Mouse (Mus musculus) limb, embryonic 15.5 days (tissue): ENCODE data around the gene Myef2. TPM values are rescaled to one million over a fixed set of nuclear protein-coding genes. Genes with fewer than 3 reads are reported as not detected.

Source experiments
- ATAC-seq: fragments of 200-750 bp; cut with Nextera tagmentation; 2 replicates; pipeline ENCODE4 v1.8.0; 2017; ENCODE audit warnings: low read depth, moderate TSS enrichment; ENCODE audit not compliant: insufficient number of reproducible peaks, low FRiP score, low TSS enrichment
- H3K27ac ChIP-seq: fragments of 300-500 bp; sonication (generic); 2 replicates; pipeline ENCODE4 v1.5.1; 2015; ENCODE audit warnings: moderate library complexity, mild to moderate bottlenecking, inconsistent platforms
- H3K27me3 ChIP-seq: fragments of 300-500 bp; sonication (generic); 2 replicates; pipeline ENCODE4 v1.6.1; 2015; ENCODE audit warnings: inconsistent platforms
- H3K36me3 ChIP-seq: fragments of 300-500 bp; sonication (generic); 2 replicates; pipeline ENCODE4 v1.6.1; 2015; ENCODE audit warnings: inconsistent platforms
- H3K4me1 ChIP-seq: fragments of 300-500 bp; sonication (generic); 2 replicates; pipeline ENCODE4 v1.6.1; 2015; ENCODE audit warnings: inconsistent platforms
- H3K4me2 ChIP-seq: fragments of 300-500 bp; sonication (generic); 2 replicates; pipeline ENCODE4 v1.6.1; 2015; ENCODE audit warnings: mild to moderate bottlenecking, inconsistent platforms
- H3K4me3 ChIP-seq: fragments of 300-500 bp; sonication (generic); 2 replicates; pipeline ENCODE4 v1.5.1; 2015; ENCODE audit warnings: mild to moderate bottlenecking, inconsistent platforms
- H3K9ac ChIP-seq: fragments of 300-500 bp; sonication (generic); 2 replicates; pipeline ENCODE4 v1.6.1; 2015; ENCODE audit warnings: inconsistent platforms
- H3K9me3 ChIP-seq: fragments of 300-500 bp; sonication (generic); 2 replicates; pipeline ENCODE4 v1.6.1; 2016; ENCODE audit warnings: inconsistent platforms
- WGBS: fragments of 180-500 bp; shearing (Covaris S2); methylation state at CpG from one replicate; pipeline ENCODE4 v1.1.7; 2015; 5-methylcytosine and 5-hydroxymethylcytosine counted together
- polyA plus RNA-seq: library from polyadenylated mRNA; unstranded; fragments of >200 nt; fragmentation: Nextera tagmentation; extraction: Ambion mirVana; gene quantifications from 2 replicates; pipeline ENCODE4 v1.2.1, GENCODE M21; 2015

Gene Myef2
- 72.4 and 80.6 TPM in 2 replicates for polyA plus RNA-seq

DNA sequence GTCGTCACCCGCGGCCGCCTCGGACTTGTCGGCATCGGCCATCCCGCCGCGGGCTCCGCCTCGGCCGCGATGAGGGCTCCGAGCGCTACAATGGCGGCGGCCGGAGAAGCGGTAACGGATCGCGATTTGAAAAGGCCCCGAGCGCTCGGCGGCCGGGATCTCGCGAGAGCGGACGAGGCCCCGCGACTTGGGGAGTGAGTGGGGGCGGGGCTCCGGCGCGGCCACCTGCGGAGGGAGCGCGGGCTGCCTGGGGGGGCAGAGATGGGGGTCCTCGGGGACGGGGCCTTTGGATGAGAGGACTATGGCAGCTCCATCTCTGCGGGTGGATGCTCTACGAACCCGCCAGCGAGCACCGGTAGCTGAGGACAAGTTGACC is at the start of gene Myef2:
Gene Myef2 (minus strand): TSS at position 185 of the 376 bp plus-strand sequence.
- under 1% methylated on average over 34 of the region's 48 CpGs for WGBS
- no peaks in the 10 kb centered on the region for H3K36me3 ChIP-seq
- H3K4me3 ChIP-seq = peak within 1 kb of the TSS; percentile 71
- H3K27ac ChIP-seq = peak within 1 kb of the TSS; percentile 93
- H3K9ac ChIP-seq = peak within 1 kb of the TSS; percentile 95
- peaks cover 6% of the 10 kb centered on the region; the same call in 1 of the 2 replicates for H3K4me1 ChIP-seq
- H3K4me2 ChIP-seq = peak within 1 kb of the TSS; percentile 51
- no peaks in the 10 kb centered on the region for H3K9me3 ChIP-seq
- 0 out of 2 replicates have a peak, but pooled peaks cover 6% of the 10 kb centered on the region for H3K27me3 ChIP-seq
- peak; percentile 66; the same call in 1 of the 2 replicates for ATAC-seq

DNA sequence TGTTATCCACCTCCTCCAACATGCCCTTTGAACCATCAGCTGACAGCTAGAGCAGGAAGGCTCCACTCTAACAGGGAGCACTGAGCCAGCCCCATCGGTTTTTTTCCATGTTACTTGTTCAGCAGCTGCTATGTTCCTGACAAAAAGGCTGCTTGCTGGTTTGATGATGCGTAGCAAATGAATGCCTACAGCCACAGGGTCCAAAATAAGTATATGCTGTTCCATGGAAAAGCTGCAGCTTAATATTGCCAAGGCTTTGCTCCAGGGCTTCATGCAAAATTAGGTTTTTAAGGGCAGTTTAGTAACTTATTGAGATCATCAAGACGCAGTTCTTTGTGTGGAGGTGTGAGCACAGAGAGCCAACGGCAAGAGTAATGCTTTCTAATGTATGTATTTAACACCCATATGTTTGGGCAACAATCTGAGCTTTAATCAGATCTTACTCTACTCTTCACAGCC is 38.6 kb upstream of the Myef2 start:
- Histone ChIP-seq H3K9me3 (no peaks in the 10 kb centered on the region), H3K36me3 (no peaks in the 10 kb centered on the region), H3K4me2 (no peak overlapping the region), H3K27ac (no peak overlapping the region), H3K4me1 (no peaks in the 10 kb centered on the region), H3K9ac (no peak overlapping the region), H3K4me3 (no peak overlapping the region), H3K27me3 (no peaks in the 10 kb centered on the region)
- 70% methylated on average over 4 of the region's 4 CpGs for WGBS
- ATAC-seq = no peak

GRCm38 (mm10) chr2:125155504-125155903 is 32.0 kb upstream of the Myef2 start:
- WGBS = 5% methylated on average over 2 of the region's 2 CpGs
- Histone ChIP-seq H3K4me3 (no peak overlapping the region), H3K9ac (no peak overlapping the region), H3K9me3 (no peaks in the 10 kb centered on the region), H3K4me1 (no peaks in the 10 kb centered on the region), H3K27ac (no peak overlapping the region), H3K4me2 (no peak overlapping the region), H3K27me3 (no peaks in the 10 kb centered on the region), H3K36me3 (no peaks in the 10 kb centered on the region)
- no peak for ATAC-seq

GRCm38 (mm10) chr2:125154294-125154693 is 30.8 kb upstream of the Myef2 start:
- 79% methylated on average over 9 of the region's 9 CpGs for WGBS
- Histone ChIP-seq H3K36me3 (no peaks in the 10 kb centered on the region), H3K4me2 (no peak overlapping the region), H3K4me1 (no peaks in the 10 kb centered on the region), H3K27me3 (no peaks in the 10 kb centered on the region), H3K27ac (no peak overlapping the region), H3K4me3 (no peak overlapping the region), H3K9me3 (no peaks in the 10 kb centered on the region), H3K9ac (no peak overlapping the region)
- ATAC-seq = no peak

DNA sequence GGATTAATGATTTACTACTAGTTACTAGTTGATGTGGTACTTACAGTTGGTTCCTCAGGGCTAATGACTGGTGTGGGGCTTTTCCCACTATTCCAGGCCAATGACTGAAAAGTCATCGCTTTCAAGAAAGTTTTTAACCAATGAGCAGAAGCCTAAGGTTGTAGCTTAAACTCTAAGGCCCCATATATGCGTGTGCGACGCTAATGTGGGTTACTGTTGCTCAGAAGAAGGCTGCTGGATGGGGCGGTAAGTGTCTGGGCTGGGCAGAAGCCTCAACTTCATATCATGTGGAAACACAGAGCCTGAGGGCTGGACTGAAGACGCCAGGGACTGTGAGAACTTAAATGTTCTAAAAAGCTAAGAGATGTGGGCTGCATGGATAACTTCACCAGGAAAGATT is 28.9 kb upstream of the Myef2 start, which contains the start of gene Slc12a1:
Gene Slc12a1 (plus strand): TSS at position 118 of the 400 bp plus-strand sequence.
- WGBS = 84% methylated on average over 6 of the region's 6 CpGs
- Histone ChIP-seq H3K4me2 (no peak within 1 kb of the TSS), H3K9ac (no peak within 1 kb of the TSS), H3K27ac (no peak within 1 kb of the TSS), H3K27me3 (no peaks in the 10 kb centered on the region), H3K4me1 (no peaks in the 10 kb centered on the region), H3K9me3 (no peaks in the 10 kb centered on the region), H3K4me3 (no peak within 1 kb of the TSS), H3K36me3 (no peaks in the 10 kb centered on the region)
- no peak for ATAC-seq

DNA sequence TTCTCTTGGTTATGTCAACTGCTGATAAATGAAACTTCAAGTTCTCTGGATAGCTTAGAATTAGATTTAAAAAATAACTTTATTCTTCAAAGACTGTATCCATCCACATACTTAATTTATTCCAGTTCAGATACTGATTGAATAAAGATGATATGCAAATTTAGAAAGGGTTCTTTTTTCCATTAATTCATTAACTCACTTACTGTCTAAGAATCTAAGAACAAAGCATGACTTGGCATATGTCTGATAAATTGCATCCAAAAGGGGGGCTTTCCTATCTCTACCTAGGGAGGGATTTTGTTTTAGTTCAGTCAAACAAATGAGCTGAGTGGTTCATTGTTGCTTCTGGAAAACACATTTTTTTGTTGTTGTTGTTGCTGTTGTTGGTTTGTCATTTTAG is 18.9 kb upstream of the Myef2 start:
- no peak for ATAC-seq
- Histone ChIP-seq H3K9me3 (no peaks in the 10 kb centered on the region), H3K9ac (no peak overlapping the region), H3K27ac (no peak overlapping the region), H3K27me3 (no peaks in the 10 kb centered on the region), H3K4me2 (no peak overlapping the region), H3K4me1 (no peaks in the 10 kb centered on the region), H3K4me3 (no peak overlapping the region), H3K36me3 (no peaks in the 10 kb centered on the region)

DNA sequence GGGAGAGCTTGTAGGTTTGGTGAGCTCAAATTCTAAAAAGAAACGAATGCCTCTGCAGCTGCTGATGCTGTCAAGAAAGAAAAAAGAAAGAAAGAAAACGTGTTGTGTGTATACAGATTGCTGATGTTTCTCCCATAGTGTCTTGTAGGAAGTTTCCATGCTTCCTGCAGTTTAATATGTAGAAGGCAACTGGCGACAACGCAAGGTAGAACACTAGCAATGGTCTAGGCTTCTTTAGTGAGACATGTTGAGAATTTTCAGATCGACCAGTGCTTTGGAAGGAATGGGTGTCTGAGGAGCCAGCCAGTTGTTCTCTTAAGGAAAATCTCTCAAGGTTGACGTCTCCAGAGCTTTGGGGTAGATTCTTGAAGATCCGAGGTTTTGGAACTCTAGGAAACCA is 13.4 kb upstream of the Myef2 start:
- no peak overlapping the region for H3K4me3 ChIP-seq
- H3K27me3 ChIP-seq = peaks cover 10% of the 10 kb centered on the region; the same call in 1 of the 2 replicates
- no peak overlapping the region for H3K9ac ChIP-seq
- no peaks in the 10 kb centered on the region for H3K9me3 ChIP-seq
- peaks cover 8% of the 10 kb centered on the region for H3K4me1 ChIP-seq
- 0 out of 2 replicates have a peak overlapping the region, but pooled peaks have one; percentile 55 for H3K4me2 ChIP-seq
- no peaks in the 10 kb centered on the region for H3K36me3 ChIP-seq
- H3K27ac ChIP-seq = no peak overlapping the region
- 31% methylated on average over 7 of the region's 7 CpGs for WGBS
- ATAC-seq = no peak

- no peak within 1 kb of the TSS for H3K27ac ChIP-seq
- WGBS = under 1% methylated on average over 39 of the region's 39 CpGs
- H3K27me3 ChIP-seq = peaks cover 10% of the 10 kb centered on the region; the same call in 1 of the 2 replicates
- no peaks in the 10 kb centered on the region for H3K9me3 ChIP-seq
- H3K4me1 ChIP-seq = peaks cover 8% of the 10 kb centered on the region
- no peaks in the 10 kb centered on the region for H3K36me3 ChIP-seq
- peak within 1 kb of the TSS; percentile 24 for H3K4me3 ChIP-seq
- no peak within 1 kb of the TSS for H3K9ac ChIP-seq
- no peak for ATAC-seq
- peak within 1 kb of the TSS; percentile 55 for H3K4me2 ChIP-seq
These were observed 12.7 kb upstream of the Myef2 start, which contains the start of gene Ctxn2 for GRCm38 (mm10) chr2:125135903-125136811. TSS of gene Ctxn2 (plus strand) at chr2:125136692.

GRCm38 (mm10) chr2:125134113-125134512 is 10.7 kb upstream of the Myef2 start:
- Histone ChIP-seq H3K9ac (no peak overlapping the region), H3K36me3 (no peaks in the 10 kb centered on the region), H3K9me3 (no peaks in the 10 kb centered on the region), H3K27me3 (peaks cover 10% of the 10 kb centered on the region; the same call in 1 of the 2 replicates), H3K4me2 (no peak overlapping the region), H3K4me1 (peaks cover 8% of the 10 kb centered on the region), H3K27ac (no peak overlapping the region), H3K4me3 (no peak overlapping the region)
- WGBS = 38% methylated on average over 4 of the region's 4 CpGs
- ATAC-seq = no peak

DNA sequence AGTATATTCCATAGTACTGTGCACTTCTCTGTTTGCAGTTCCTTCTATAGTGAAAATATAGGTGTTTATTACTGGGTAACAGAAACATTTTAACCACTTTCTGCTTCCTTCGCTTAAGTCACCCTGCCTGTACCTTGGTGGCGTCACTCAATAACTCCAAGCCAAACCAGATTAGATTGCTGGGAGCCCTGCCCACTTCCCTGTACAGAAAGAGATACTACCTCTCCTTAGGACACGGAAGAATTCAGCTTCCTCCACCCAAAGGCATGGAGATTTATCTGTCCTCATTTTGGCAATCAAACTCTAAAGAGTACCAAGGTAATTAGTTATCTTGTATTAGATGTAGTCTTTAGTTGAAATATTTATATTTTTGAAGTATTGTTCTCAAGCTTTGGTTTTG is 3.3 kb upstream of the Myef2 start:
- Histone ChIP-seq H3K4me3 (no peak overlapping the region), H3K9me3 (no peaks in the 10 kb centered on the region), H3K27ac (no peak overlapping the region), H3K4me1 (peaks cover 6% of the 10 kb centered on the region; the same call in 1 of the 2 replicates), H3K4me2 (no peak overlapping the region), H3K27me3 (0 out of 2 replicates have a peak, but pooled peaks cover 6% of the 10 kb centered on the region), H3K36me3 (no peaks in the 10 kb centered on the region), H3K9ac (no peak overlapping the region)
- WGBS = 80% methylated on average over 3 of the region's 3 CpGs
- no peak for ATAC-seq

- Histone ChIP-seq H3K9me3 (no peaks in the 10 kb centered on the region), H3K27me3 (0 out of 2 replicates have a peak, but pooled peaks cover 6% of the 10 kb centered on the region), H3K36me3 (no peaks in the 10 kb centered on the region), H3K4me3 (no peak overlapping the region), H3K9ac (no peak overlapping the region), H3K4me2 (no peak overlapping the region), H3K27ac (no peak overlapping the region), H3K4me1 (peaks cover 6% of the 10 kb centered on the region; the same call in 1 of the 2 replicates)
- no peak for ATAC-seq
- WGBS = 30% methylated on average over 4 of the region's 4 CpGs
These were observed 2.4 kb upstream of the Myef2 start for GRCm38 (mm10) chr2:125125824-125126223.
